Mouse (Mus musculus): ENCODE data around the gene Ccdc33. TPM values are rescaled to one million over a fixed set of nuclear protein-coding genes. Genes with fewer than 3 reads are reported as not detected.

Gene Ccdc33
- polyA plus RNA-seq, 1 experiment from 2014 or later, result not detected

DNA sequence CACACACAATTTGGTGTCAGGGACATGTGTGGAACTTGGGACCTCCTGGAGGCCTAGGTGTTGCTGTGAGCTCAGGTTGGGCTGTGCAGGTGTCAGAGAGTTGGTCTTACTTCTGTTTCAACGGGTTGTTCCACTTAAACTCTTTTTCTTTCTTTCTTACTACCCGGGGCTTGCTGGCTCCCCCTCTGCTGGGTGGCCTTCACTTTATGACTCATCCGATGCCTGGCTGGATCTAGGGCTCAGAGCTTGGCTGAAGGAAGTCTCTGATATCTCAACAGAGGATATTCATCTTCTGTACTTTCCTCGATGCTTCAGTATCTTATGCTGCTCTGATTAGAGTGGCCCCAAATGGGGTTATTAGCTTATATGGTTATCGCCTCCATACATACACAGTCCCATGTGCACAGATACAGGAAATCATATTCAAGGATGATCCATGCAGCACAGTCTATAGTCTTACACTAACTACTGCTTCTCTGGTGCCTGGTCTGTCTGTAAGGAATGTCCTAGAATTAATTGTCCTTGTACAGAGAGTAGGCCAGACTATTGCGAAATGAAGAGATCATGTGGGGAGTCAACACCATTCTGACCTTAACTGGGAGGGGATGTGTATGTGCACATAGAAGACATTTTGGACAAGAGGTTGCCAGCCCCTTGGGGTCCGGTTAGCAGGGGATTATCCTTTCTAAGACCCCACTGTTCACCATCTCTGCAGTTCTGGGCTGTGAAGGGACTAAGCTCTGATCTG is 82.5 kb downstream of the Ccdc33 start:
- Histone ChIP-seq H3K27me3 (ENCODE audit: control insufficient read depth, insufficient read depth, low read length) (no peaks in the 10 kb centered on the region), H3K4me1 (ENCODE audit: control insufficient read depth, insufficient read depth, low read length) (0 out of 2 replicates have a peak, but pooled peaks cover 2% of the 10 kb centered on the region), H3K4me2 (replicated peaks; ENCODE audit: low read depth, low read length) (no peak overlapping the region), H3K9ac (replicated peaks; ENCODE audit: low read depth, low read length) (no peak overlapping the region), H3K36me3 (ENCODE audit: control insufficient read depth, insufficient read depth, low read length) (no peaks in the 10 kb centered on the region), H3K9me3 (ENCODE audit: control insufficient read depth, low read depth, low read length) (no peaks in the 10 kb centered on the region), H3K4me3 (ENCODE audit: low read depth, low read length) (no peak overlapping the region), H3K27ac (ENCODE audit: low read length) (no peak overlapping the region)
- no peak for ATAC-seq (ENCODE audit: insufficient number of reproducible peaks, insufficient read depth, low FRiP score, low read depth)
- 68% methylated on average over 7 of the region's 7 CpGs for WGBS

DNA sequence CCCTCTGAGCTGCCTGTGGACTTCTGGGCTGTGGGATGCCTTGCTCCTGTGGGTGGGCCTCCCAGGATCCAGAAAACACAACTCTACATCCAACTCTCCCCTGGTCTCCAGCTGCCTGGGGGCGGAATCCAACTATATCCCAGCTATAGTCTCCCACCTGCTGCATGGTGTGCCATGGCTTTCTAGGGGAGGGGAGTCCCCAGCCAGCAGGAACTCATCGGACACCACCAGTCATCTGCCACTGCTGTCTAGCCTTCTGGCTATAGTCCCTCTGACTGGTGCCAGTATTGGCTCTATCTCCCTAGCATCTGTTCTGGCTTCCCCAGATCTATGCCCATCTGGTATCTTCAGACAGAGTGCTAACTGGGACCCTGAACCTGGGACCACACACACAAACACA is 83.1 kb downstream of the Ccdc33 start:
- 66% methylated on average over 2 of the region's 2 CpGs for WGBS
- Histone ChIP-seq H3K4me2 (replicated peaks; ENCODE audit: low read depth, low read length) (no peak overlapping the region), H3K27ac (ENCODE audit: low read length) (no peak overlapping the region), H3K9me3 (ENCODE audit: control insufficient read depth, low read depth, low read length) (no peaks in the 10 kb centered on the region), H3K9ac (replicated peaks; ENCODE audit: low read depth, low read length) (no peak overlapping the region), H3K36me3 (ENCODE audit: control insufficient read depth, insufficient read depth, low read length) (no peaks in the 10 kb centered on the region), H3K4me1 (ENCODE audit: control insufficient read depth, insufficient read depth, low read length) (no peaks in the 10 kb centered on the region), H3K4me3 (ENCODE audit: low read depth, low read length) (no peak overlapping the region), H3K27me3 (ENCODE audit: control insufficient read depth, insufficient read depth, low read length) (no peaks in the 10 kb centered on the region)
- no peak for ATAC-seq (ENCODE audit: insufficient number of reproducible peaks, insufficient read depth, low FRiP score, low read depth)

DNA sequence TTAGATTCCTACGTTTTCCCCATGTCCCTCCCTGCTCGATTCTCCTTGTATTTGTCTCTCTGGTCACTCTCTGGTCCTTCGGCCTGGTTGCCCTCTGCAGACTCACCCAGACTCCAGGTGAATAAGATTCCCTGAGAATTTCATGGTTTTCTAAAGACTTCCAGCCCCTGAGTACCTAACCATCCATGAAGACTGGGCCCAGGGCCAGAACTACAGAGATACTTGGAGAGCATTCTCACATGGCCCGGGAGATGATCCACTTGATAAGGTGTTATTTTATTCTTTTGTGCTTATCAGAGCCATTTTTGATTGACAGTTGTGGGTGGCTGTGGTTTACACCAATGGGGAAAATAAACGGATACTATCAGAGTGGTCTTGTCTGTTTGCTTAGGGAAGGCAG is 86.7 kb downstream of the Ccdc33 start:
- WGBS, result 72% methylated on average over 5 of the region's 5 CpGs
- Histone ChIP-seq H3K36me3 (ENCODE audit: control insufficient read depth, insufficient read depth, low read length) (no peaks in the 10 kb centered on the region), H3K9ac (replicated peaks; ENCODE audit: low read depth, low read length) (no peak overlapping the region), H3K4me1 (ENCODE audit: control insufficient read depth, insufficient read depth, low read length) (no peaks in the 10 kb centered on the region), H3K9me3 (ENCODE audit: control insufficient read depth, low read depth, low read length) (no peaks in the 10 kb centered on the region), H3K27ac (ENCODE audit: low read length) (no peak overlapping the region), H3K27me3 (ENCODE audit: control insufficient read depth, insufficient read depth, low read length) (no peaks in the 10 kb centered on the region), H3K4me2 (replicated peaks; ENCODE audit: low read depth, low read length) (no peak overlapping the region), H3K4me3 (ENCODE audit: low read depth, low read length) (no peak overlapping the region)
- no peak for ATAC-seq (ENCODE audit: insufficient number of reproducible peaks, insufficient read depth, low FRiP score, low read depth)

DNA sequence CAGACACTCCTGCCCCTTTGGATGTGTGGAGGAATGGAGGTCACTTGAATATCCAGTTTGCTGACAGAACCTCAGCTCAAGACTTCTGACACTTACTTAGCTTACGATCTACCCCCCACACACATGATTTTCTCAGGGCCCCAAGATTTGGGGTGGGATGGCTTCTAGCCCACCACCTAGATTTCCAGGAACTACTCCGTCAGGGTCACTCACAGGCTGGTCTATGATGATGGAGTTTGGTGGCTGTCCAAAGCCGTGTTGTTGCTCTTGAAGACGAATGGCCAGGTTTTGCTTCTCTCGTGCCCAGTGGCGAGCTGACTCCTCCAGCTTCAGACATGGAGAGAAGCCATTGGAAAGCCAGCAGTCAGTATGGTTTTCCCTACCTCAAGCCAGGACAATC is 89.0 kb downstream of the Ccdc33 start:
- WGBS, result 80% methylated on average over 6 of the region's 6 CpGs
- Histone ChIP-seq H3K9me3 (ENCODE audit: control insufficient read depth, low read depth, low read length) (no peaks in the 10 kb centered on the region), H3K4me2 (replicated peaks; ENCODE audit: low read depth, low read length) (no peak overlapping the region), H3K4me1 (ENCODE audit: control insufficient read depth, insufficient read depth, low read length) (no peaks in the 10 kb centered on the region), H3K4me3 (ENCODE audit: low read depth, low read length) (no peak overlapping the region), H3K27ac (ENCODE audit: low read length) (no peak overlapping the region), H3K27me3 (ENCODE audit: control insufficient read depth, insufficient read depth, low read length) (no peaks in the 10 kb centered on the region), H3K9ac (replicated peaks; ENCODE audit: low read depth, low read length) (no peak overlapping the region), H3K36me3 (ENCODE audit: control insufficient read depth, insufficient read depth, low read length) (no peaks in the 10 kb centered on the region)
- no peak for ATAC-seq (ENCODE audit: insufficient number of reproducible peaks, insufficient read depth, low FRiP score, low read depth)

DNA sequence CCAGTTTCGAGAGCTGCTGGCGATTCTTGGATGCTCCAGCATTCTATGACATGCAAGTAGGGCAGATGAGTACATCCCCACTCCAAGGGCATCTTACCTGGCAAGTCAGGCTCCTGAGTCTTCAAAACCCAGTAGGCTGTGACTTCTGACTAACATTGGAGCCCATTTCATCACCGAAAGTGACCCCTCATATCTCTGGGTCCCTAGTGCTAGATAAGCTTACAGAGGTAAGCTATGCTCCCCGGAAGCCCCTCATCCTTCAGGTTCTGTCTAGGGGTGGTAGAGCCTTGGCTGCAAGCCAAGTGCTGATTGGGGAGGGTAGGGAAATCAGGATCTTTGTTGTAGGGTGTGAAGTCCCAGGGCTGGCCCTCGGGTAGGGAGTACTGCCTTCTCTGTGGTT is 89.8 kb downstream of the Ccdc33 start:
- WGBS, result 61% methylated on average over 5 of the region's 5 CpGs
- Histone ChIP-seq H3K9ac (replicated peaks; ENCODE audit: low read depth, low read length) (no peak overlapping the region), H3K36me3 (ENCODE audit: control insufficient read depth, insufficient read depth, low read length) (no peaks in the 10 kb centered on the region), H3K9me3 (ENCODE audit: control insufficient read depth, low read depth, low read length) (no peaks in the 10 kb centered on the region), H3K4me1 (ENCODE audit: control insufficient read depth, insufficient read depth, low read length) (no peaks in the 10 kb centered on the region), H3K27me3 (ENCODE audit: control insufficient read depth, insufficient read depth, low read length) (no peaks in the 10 kb centered on the region), H3K4me3 (ENCODE audit: low read depth, low read length) (no peak overlapping the region), H3K4me2 (replicated peaks; ENCODE audit: low read depth, low read length) (no peak overlapping the region), H3K27ac (ENCODE audit: low read length) (no peak overlapping the region)
- ATAC-seq (ENCODE audit: insufficient number of reproducible peaks, insufficient read depth, low FRiP score, low read depth), result no peak

DNA sequence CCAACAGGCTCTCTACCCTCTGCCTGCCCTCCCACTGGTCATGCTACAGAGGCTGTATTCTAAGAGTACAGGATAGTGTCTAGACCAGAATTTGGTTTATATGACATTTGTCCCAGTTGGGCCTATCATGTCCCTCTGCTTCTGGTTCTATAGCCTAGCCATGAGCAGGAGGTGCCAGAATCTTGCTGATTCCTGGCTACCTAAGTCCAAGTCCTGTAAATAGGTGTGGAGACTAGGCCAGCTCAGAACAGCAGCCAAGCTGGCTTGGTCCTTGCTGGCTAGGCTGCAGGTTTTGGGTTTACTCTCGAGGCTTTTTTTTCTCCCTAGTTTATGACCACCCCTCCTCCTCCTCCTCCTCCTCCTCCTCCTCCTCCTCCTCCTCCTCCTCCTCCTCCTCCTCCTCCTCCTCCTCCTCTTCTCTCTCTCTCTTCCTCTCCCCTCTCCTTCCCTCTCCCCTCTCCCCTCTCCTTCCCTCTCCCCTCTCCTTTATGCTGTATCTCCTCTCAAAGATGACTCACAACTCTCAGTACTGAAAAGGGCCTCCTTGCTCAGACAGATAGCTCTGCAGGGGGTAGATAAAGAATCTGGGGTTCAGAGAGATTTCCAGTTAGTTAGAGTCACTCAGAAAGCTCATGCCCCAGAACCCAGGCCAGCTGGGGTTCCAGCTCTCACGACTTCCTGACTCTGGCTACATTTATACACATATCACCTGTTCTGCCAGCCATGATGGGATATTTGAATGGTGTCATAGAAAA is 91.0 kb downstream of the Ccdc33 start:
- H3K9ac ChIP-seq (replicated peaks; ENCODE audit: low read depth, low read length), result no peak overlapping the region
- 48% methylated on average over 2 of the region's 2 CpGs for WGBS
- H3K4me3 ChIP-seq (ENCODE audit: low read depth, low read length), result no peak overlapping the region
- H3K4me1 ChIP-seq (ENCODE audit: control insufficient read depth, insufficient read depth, low read length), result no peaks in the 10 kb centered on the region
- H3K27ac ChIP-seq (ENCODE audit: low read length), result no peak overlapping the region
- H3K4me2 ChIP-seq (replicated peaks; ENCODE audit: low read depth, low read length), result no peak overlapping the region
- no peaks in the 10 kb centered on the region for H3K27me3 ChIP-seq (ENCODE audit: control insufficient read depth, insufficient read depth, low read length)
- no peaks in the 10 kb centered on the region for H3K36me3 ChIP-seq (ENCODE audit: control insufficient read depth, insufficient read depth, low read length)
- ATAC-seq (ENCODE audit: insufficient number of reproducible peaks, insufficient read depth, low FRiP score, low read depth), result no peak
- no peaks in the 10 kb centered on the region for H3K9me3 ChIP-seq (ENCODE audit: control insufficient read depth, low read depth, low read length)

DNA sequence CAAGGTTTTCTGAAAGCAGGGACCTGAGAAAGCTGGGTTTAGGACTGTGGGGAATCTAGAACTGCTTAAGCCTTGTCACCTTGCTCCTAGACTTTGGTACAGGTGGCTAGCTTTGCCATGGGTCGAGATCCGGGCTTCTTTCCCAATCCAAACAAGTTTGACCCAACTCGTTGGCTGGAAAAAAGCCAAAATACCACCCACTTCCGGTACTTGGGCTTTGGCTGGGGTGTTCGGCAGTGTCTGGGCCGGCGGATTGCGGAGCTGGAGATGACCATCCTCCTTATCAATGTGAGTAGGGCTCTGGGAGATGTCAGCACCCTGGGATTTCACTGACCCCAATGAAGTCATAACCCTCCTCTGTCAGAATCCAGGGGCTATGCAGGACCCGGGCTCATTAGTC is 92.6 kb downstream of the Ccdc33 start:
- no peaks in the 10 kb centered on the region for H3K4me1 ChIP-seq (ENCODE audit: control insufficient read depth, insufficient read depth, low read length)
- H3K27ac ChIP-seq (ENCODE audit: low read length), result no peak overlapping the region
- no peaks in the 10 kb centered on the region for H3K9me3 ChIP-seq (ENCODE audit: control insufficient read depth, low read depth, low read length)
- H3K36me3 ChIP-seq (ENCODE audit: control insufficient read depth, insufficient read depth, low read length), result no peaks in the 10 kb centered on the region
- no peak overlapping the region for H3K4me3 ChIP-seq (ENCODE audit: low read depth, low read length)
- WGBS, result 87% methylated on average over 9 of the region's 9 CpGs
- no peak overlapping the region for H3K9ac ChIP-seq (replicated peaks; ENCODE audit: low read depth, low read length)
- no peak overlapping the region for H3K4me2 ChIP-seq (replicated peaks; ENCODE audit: low read depth, low read length)
- no peaks in the 10 kb centered on the region for H3K27me3 ChIP-seq (ENCODE audit: control insufficient read depth, insufficient read depth, low read length)
- ATAC-seq (ENCODE audit: insufficient number of reproducible peaks, insufficient read depth, low FRiP score, low read depth), result no peak

DNA sequence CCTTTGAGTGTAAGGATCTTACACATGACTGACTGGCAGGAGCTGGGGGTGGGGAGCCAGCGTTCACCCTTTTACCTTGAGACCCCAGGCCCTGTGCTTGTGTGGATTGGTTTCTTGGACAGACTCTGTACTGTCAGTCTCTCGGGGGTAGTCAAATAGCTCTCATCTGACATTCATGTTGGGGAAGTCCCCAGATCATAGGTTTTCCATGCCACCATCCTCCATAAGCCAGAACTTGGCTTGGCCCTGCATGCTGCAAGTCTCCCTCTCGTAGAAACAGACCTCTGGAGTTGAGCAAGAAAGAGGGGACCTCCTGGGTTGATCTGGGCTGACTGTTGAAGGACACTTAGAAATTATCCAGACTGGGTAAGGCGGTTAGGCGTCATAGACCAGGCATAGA is 100.2 kb downstream of the Ccdc33 start:
- 85% methylated on average over 5 of the region's 5 CpGs for WGBS

More for the DNA sequence above, 100.2 kb downstream of the Ccdc33 start:
- Histone ChIP-seq H3K9me3 (ENCODE audit: control insufficient read depth, low read depth, low read length) (no peaks in the 10 kb centered on the region), H3K4me2 (replicated peaks; ENCODE audit: low read depth, low read length) (no peak overlapping the region), H3K4me1 (ENCODE audit: control insufficient read depth, insufficient read depth, low read length) (no peaks in the 10 kb centered on the region), H3K36me3 (ENCODE audit: control insufficient read depth, insufficient read depth, low read length) (no peaks in the 10 kb centered on the region), H3K4me3 (ENCODE audit: low read depth, low read length) (no peak overlapping the region), H3K27me3 (ENCODE audit: control insufficient read depth, insufficient read depth, low read length) (no peaks in the 10 kb centered on the region), H3K9ac (replicated peaks; ENCODE audit: low read depth, low read length) (no peak overlapping the region), H3K27ac (ENCODE audit: low read length) (no peak overlapping the region)
- no peak for ATAC-seq (ENCODE audit: insufficient number of reproducible peaks, insufficient read depth, low FRiP score, low read depth)

Data from stomach, embryonic 14.5 days (tissue).